Mouse (Mus musculus) hindbrain, embryonic 11.5 days (tissue): ENCODE measurements around the gene Gbp8. TPM values are rescaled to one million over a fixed set of nuclear protein-coding genes. Genes with fewer than 3 reads are reported as not detected.
A peak's percentile ranks its signal among the peaks of the same experiment; 100 is the strongest.

Experiments used
- ATAC-seq: fragments of 200-750 bp; cut with Nextera tagmentation; 2 replicates; pipeline ENCODE4 v1.8.0; 2017; ENCODE audit warnings: mild to moderate bottlenecking, moderate TSS enrichment, moderate library complexity; ENCODE audit not compliant: low FRiP score
- DNase-seq: peaks from one replicate; pipeline ENCODE4 v3.0.0-alpha.2; 2015; ENCODE audit warnings: low spot score
- H3K27ac ChIP-seq: fragments of 300-500 bp; sonication (generic); 2 replicates; pipeline ENCODE4 v1.5.1; 2014; ENCODE audit warnings: mild to moderate bottlenecking, low read depth, low read length
- H3K27me3 ChIP-seq: fragments of 300-500 bp; sonication (generic); 2 replicates; pipeline ENCODE4 v1.6.1; 2014; ENCODE audit warnings: mild to moderate bottlenecking, low read length, moderate library complexity, mixed read lengths; ENCODE audit not compliant: control insufficient read depth, insufficient read depth
- H3K36me3 ChIP-seq: fragments of 300-500 bp; sonication (generic); 2 replicates; pipeline ENCODE4 v1.6.1; 2014; ENCODE audit warnings: mild to moderate bottlenecking, low read length, moderate library complexity, mixed read lengths; ENCODE audit not compliant: control insufficient read depth, insufficient read depth
- H3K4me1 ChIP-seq: fragments of 300-500 bp; sonication (generic); replicated peaks from 2 replicates; pipeline ENCODE4 v1.6.1; 2014; ENCODE audit warnings: low read length, mixed read lengths; ENCODE audit not compliant: control insufficient read depth, insufficient read depth
- H3K4me2 ChIP-seq: fragments of 300-500 bp; sonication (generic); replicated peaks from 2 replicates; pipeline ENCODE4 v1.6.1; 2014; ENCODE audit warnings: mild to moderate bottlenecking, low read depth, low read length
- H3K4me3 ChIP-seq: fragments of 300-500 bp; sonication (generic); 2 replicates; pipeline ENCODE4 v1.5.1; 2014; ENCODE audit warnings: low read depth, low read length
- H3K9ac ChIP-seq: fragments of 300-500 bp; sonication (generic); 2 replicates; pipeline ENCODE4 v1.6.1; 2014; ENCODE audit warnings: low read depth, low read length
- H3K9me3 ChIP-seq: fragments of 300-500 bp; sonication (generic); 2 replicates; pipeline ENCODE4 v1.6.1; 2016; ENCODE audit warnings: low read length; ENCODE audit not compliant: control insufficient read depth
- WGBS: fragments of 180-500 bp; shearing (Covaris S2); extraction: QIAGEN DNeasy Blood & Tissue Kit; methylation state at CpG from one replicate; pipeline ENCODE4 v1.1.7; 2014; 5-methylcytosine and 5-hydroxymethylcytosine counted together
- polyA plus RNA-seq: library from polyadenylated mRNA; unstranded; fragments of >200 nt; fragmentation: Nextera tagmentation; extraction: Ambion mirVana; gene quantifications from 2 replicates; pipeline ENCODE4 v1.2.1, GENCODE M21; 2014

The Gbp8 gene
- polyA plus RNA-seq, 1 experiment from 2014 or later = 0.94 TPM

- Histone ChIP-seq H3K9me3 (no peaks in the 10 kb centered on the region), H3K4me1 (no peaks in the 10 kb centered on the region), H3K9ac (no peak overlapping the region), H3K27me3 (no peaks in the 10 kb centered on the region), H3K4me3 (no peak overlapping the region), H3K27ac (no peak overlapping the region), H3K4me2 (no peak overlapping the region), H3K36me3 (no peaks in the 10 kb centered on the region)
- WGBS = 82% methylated on average over 4 of the region's 4 CpGs
- ATAC-seq (no peak), DNase-seq (no peak)
Observed at GRCm38 (mm10) chr5:105011570-105011969, 127.8 kb downstream of the Gbp8 start.

GRCm38 (mm10) chr5:105010376-105010775 is 129.0 kb downstream of the Gbp8 start:
- Histone ChIP-seq H3K4me2 (no peak overlapping the region), H3K27me3 (no peaks in the 10 kb centered on the region), H3K27ac (no peak overlapping the region), H3K4me1 (no peaks in the 10 kb centered on the region), H3K36me3 (no peaks in the 10 kb centered on the region), H3K9ac (no peak overlapping the region), H3K4me3 (no peak overlapping the region), H3K9me3 (no peaks in the 10 kb centered on the region)
- ATAC-seq (no peak), DNase-seq (no peak)

- H3K9ac ChIP-seq = no peak overlapping the region
- DNase-seq (no peak), ATAC-seq (no peak)
- no peaks in the 10 kb centered on the region for H3K4me1 ChIP-seq
- H3K27me3 ChIP-seq = no peaks in the 10 kb centered on the region
- H3K36me3 ChIP-seq = no peaks in the 10 kb centered on the region
- H3K4me3 ChIP-seq = no peak overlapping the region
- H3K9me3 ChIP-seq = no peaks in the 10 kb centered on the region
- no peak overlapping the region for H3K4me2 ChIP-seq
- no peak overlapping the region for H3K27ac ChIP-seq
- WGBS = 85% methylated on average over 2 of the region's 2 CpGs
Observed at GRCm38 (mm10) chr5:104989411-104989810, 149.9 kb downstream of the Gbp8 start.

- Histone ChIP-seq H3K27me3 (no peaks in the 10 kb centered on the region), H3K9me3 (no peaks in the 10 kb centered on the region), H3K4me1 (no peaks in the 10 kb centered on the region), H3K4me2 (no peak overlapping the region), H3K36me3 (no peaks in the 10 kb centered on the region), H3K27ac (no peak overlapping the region), H3K9ac (no peak overlapping the region), H3K4me3 (no peak overlapping the region)
- no peak for ATAC-seq
- no peak for DNase-seq
- WGBS = 60% methylated on average over 2 of the region's 2 CpGs
Observed at GRCm38 (mm10) chr5:104988000-104988399, 151.3 kb downstream of the Gbp8 start.

- H3K9me3 ChIP-seq = no peaks in the 10 kb centered on the region
- DNase-seq (peak; percentile 19), ATAC-seq (no peak)
- no peak overlapping the region for H3K4me2 ChIP-seq
- H3K9ac ChIP-seq = no peak overlapping the region
- no peaks in the 10 kb centered on the region for H3K36me3 ChIP-seq
- H3K4me1 ChIP-seq = no peaks in the 10 kb centered on the region
- H3K27me3 ChIP-seq = no peaks in the 10 kb centered on the region
- H3K4me3 ChIP-seq = no peak overlapping the region
- H3K27ac ChIP-seq = no peak overlapping the region
- WGBS = 52% methylated on average over 1 of the region's 1 CpGs
Observed at GRCm38 (mm10) chr5:104986706-104987105, 152.6 kb downstream of the Gbp8 start.

- DNase-seq (no peak), ATAC-seq (no peak)
- Histone ChIP-seq H3K9me3 (no peaks in the 10 kb centered on the region), H3K36me3 (no peaks in the 10 kb centered on the region), H3K9ac (no peak within 1 kb of the TSS), H3K27me3 (no peaks in the 10 kb centered on the region), H3K27ac (no peak within 1 kb of the TSS), H3K4me2 (no peak within 1 kb of the TSS), H3K4me1 (no peaks in the 10 kb centered on the region), H3K4me3 (no peak within 1 kb of the TSS)
- whole genome bisulfite sequencing = 33% methylated on average over 12 of the region's 12 CpGs
Observed at GRCm38 (mm10) chr5:104982535-104982934, 156.8 kb downstream of the Gbp8 start, which contains the start of gene Abcg3. Gene Abcg3 (minus strand): TSS chr5:104982718.

- H3K9ac ChIP-seq = no peak overlapping the region
- H3K4me2 ChIP-seq = no peak overlapping the region
- no peaks in the 10 kb centered on the region for H3K4me1 ChIP-seq
- H3K27ac ChIP-seq = no peak overlapping the region
- DNase-seq (no peak), ATAC-seq (no peak)
- H3K36me3 ChIP-seq = no peaks in the 10 kb centered on the region
- no peak overlapping the region for H3K4me3 ChIP-seq
- H3K27me3 ChIP-seq = no peaks in the 10 kb centered on the region
- no peaks in the 10 kb centered on the region for H3K9me3 ChIP-seq
- 65% methylated on average over 2 of the region's 2 CpGs for WGBS
Observed at GRCm38 (mm10) chr5:104979040-104979513, 160.3 kb downstream of the Gbp8 start.

Other genes with a start within 250 kb of the Gbp8 start
- gene Abcg3, start 156.8 kb downstream of the Gbp8 start, polyA plus RNA-seq = 0.42 and 0.46 TPM in 2 replicates
- 1.0 and 1.3 TPM in 2 replicates for gene Gbp9, start within 50 bp of the Gbp8 start, polyA plus RNA-seq
- gene Gbp4, start within 50 bp of the Gbp8 start, polyA plus RNA-seq = 0.35 and 0.39 TPM in 2 replicates
- gene Gbp10, start 100.0 kb upstream of the Gbp8 start, polyA plus RNA-seq = 0.08 TPM in 1 of 2 replicates, not detected in the other
- 0.06 TPM in 1 of 2 replicates, not detected in the other for gene Gm43302, start 154.2 kb upstream of the Gbp8 start, polyA plus RNA-seq
- 0.63 and 0.68 TPM in 2 replicates for gene Gbp6, start 154.2 kb upstream of the Gbp8 start, polyA plus RNA-seq